Mouse (Mus musculus) c-Kit-positive CD71-positive TER-119-negative erythroid progenitor cells, embryonic 14.5 days (primary cell): Measurements from ENCODE around the gene Pirb.
"Not testable (repeated sequence)": the region's sequence is repeated elsewhere in the genome, so short reads cannot be mapped to it uniquely, and the experiment has no call there.

ENCODE experiments used
- DNase-seq: peaks from one replicate; pipeline ENCODE4 v3.0.0-alpha.2; 2013; ENCODE audit warnings: low read depth

Gene Pirb

DNA sequence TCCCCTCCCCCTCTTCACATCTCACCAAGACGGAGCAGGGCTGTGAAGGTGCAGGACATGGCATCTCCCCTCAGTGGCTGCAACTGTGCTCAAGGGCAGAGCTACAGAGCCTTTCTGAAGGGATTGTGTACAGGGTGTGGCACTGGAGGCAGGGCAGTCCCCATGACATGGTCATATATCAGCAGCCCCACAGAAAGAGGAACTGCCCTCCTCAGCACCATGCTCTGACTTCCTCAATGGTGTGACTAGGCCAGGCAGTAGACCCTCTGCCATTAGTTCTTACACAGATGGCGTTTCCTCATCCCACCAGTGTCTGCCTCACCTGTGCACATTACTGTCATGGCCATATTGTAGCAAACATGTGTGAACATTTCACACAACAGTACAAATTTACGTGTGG is at the start of gene Pirb:
Gene Pirb, minus strand, starts transcription at position 124 of the 400 bp plus-strand sequence.
- not testable (repeated sequence) for DNase-seq

GRCm38 (mm10) chr7:3732675-3733074 is 12.5 kb upstream of the Pirb start:
- DNase-seq, result not testable (repeated sequence)

- DNase-seq, result not testable (repeated sequence)
Measured at GRCm38 (mm10) chr7:3725459-3725858, 5.3 kb upstream of the Pirb start.

DNA sequence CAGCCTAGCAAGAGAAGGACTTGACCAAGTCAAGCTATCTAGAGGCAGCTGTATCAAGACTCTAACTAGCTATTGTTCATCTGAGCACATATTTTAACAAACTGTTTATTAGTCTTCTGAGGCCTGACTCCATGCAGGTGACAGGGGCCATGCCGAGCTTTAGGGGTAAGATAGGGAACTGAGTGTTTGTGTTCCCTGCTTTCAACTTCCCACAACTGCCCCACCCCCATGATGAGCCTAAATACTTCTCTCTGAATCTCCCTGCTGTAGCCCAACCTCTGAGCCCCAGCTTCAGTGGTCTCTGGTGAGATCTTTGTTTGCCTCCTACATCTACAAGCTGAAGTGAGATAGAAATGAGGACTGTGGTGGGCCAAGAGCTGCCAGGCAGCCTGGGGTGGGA is 4.9 kb downstream of the Pirb start:
- no peak for DNase-seq

GRCm38 (mm10) chr7:3712264-3712942 is 7.8 kb downstream of the Pirb start:
- DNase-seq, result no peak

DNA sequence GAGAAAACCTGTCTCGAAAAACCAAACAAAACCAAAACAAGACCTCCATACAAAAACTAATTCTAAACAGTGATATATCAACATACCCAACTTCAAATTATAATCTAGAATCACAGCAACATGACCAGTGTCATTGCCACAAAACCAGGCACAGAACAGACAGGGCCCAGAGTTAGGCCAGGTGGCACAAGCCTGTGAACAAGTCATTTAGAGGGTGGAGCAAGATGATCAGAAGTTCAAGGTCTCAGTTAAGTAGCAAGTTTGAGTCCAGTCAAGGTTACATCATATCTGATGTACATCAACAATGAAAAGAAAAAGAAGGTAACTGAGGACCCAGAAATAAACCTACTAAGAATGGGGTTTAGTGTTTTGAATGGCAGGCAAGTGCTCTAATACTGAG is 11.2 kb downstream of the Pirb start:
- DNase-seq, result no peak

DNA sequence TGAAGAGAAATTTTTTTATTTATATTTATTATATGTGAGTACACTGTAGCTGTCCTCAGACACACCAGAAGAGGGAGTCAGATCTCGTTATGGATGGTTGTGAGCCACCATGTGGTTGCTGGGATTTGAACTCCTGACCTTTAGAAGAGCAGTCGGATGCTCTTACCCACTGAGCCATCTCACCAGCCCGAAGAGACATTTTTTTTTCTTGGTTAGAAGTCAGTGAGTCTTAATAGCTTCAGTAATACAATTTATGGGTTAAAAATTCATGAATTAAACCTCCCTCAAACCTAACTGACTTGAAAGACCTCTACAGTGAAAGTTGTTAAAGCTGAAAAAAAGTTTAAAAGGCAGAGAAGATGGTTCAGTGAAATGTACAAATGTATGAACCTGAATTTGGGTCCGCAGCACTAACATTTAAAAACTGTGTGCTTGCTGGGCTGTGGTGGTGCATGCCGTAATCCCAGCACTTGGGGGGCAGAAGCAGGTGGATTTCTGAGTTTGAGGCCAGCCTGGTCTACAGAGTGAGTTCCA is 11.7 kb downstream of the Pirb start:
- not testable (repeated sequence) for DNase-seq

- no peak for DNase-seq
Measured at GRCm38 (mm10) chr7:3707568-3708413, 12.4 kb downstream of the Pirb start.

DNA sequence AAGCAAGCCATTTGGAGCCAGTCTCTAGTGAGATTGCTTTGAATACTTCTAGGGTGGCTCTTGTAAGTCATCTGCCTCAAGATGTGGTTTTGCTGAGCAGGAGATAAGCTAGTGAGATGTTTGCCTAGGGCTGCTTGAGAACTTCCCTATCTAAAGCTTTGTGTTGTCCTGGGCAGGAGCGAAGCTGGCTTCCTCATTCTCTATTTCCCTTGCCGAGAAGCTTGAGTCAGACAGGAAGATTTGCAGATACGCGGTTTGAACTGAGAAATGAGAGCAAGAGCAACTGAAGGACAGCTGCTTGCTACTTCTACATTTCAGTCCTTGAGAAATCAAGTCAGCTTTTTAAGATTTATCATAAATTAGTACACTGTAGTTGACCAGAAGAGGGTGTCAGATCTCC is 13.2 kb downstream of the Pirb start:
- no peak for DNase-seq

DNA sequence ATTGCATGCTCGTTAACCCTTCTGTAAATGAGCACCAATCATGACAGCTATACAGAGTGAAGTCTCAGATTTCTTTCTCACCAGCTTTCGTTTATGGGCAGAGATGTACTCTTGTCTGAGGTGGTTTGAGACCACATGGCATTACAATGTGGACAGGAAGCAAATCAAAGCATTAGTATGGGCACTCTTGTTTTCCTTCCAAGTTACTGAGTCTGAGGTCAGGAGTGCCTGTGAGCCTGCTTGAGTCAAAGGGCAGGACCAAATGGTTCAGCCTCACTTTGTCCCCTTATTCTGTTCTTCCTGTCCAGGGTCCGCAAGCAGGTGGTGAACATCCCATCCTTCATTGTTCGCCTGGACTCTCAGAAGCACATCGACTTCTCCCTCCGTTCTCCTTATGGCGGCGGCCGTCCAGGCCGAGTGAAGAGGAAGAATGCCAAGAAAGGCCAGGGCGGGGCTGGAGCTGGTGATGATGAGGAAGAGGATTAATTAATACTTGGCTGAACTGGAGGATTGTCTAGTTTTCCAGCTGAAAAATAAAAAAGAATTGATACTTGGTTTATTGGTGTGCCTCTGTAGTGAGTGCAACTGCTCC is 13.8 kb downstream of the Pirb start:
- DNase-seq, result no peak

- no peak for DNase-seq
Measured at GRCm38 (mm10) chr7:3705911-3706310, 14.3 kb downstream of the Pirb start.

DNA sequence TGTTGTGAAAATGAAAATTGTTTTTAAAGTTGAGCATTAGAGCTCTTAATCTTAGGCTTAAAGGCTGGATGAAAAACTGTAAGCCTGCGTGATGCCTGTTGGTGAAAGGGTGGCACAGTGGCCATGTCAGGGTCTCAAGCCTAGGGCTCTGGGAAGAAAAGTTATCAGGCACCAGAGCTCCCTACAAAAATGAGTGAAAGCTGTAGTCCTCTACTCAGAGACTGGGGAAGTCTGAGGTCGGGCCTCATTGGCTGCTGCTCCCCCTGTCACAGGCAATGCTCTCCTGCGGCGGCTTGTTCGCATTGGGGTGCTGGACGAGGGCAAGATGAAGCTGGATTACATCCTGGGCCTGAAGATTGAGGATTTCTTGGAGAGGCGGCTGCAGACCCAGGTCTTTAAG is 14.7 kb downstream of the Pirb start:
- DNase-seq, result not testable (repeated sequence)

DNA sequence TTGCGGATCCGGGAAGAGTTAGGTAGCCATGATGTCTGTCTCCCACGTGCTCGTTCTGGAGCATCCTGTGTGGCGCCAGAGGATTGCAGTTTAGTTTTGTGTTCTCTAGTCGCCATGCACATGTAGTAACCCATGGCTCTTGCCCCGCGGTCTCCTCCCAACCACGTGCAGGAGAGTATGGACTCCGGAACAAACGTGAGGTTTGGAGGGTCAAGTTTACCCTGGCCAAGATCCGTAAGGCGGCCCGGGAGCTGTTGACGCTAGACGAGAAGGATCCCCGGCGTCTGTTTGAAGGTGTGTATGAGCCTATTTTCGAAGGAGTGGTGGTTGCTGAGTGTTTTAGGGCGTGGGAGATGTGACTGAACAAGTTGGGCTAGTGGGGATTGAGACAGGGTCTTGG is 15.7 kb downstream of the Pirb start:
- DNase-seq, result no peak

GRCm38 (mm10) chr7:3703879-3704441 is 16.2 kb downstream of the Pirb start, which contains the start of gene Rps9:
TSS of gene Rps9 (plus strand) at chr7:3703993.
- peak; percentile 91 for DNase-seq

- DNase-seq, result no peak
Measured at GRCm38 (mm10) chr7:3703148-3703878, 16.9 kb downstream of the Pirb start.

DNA sequence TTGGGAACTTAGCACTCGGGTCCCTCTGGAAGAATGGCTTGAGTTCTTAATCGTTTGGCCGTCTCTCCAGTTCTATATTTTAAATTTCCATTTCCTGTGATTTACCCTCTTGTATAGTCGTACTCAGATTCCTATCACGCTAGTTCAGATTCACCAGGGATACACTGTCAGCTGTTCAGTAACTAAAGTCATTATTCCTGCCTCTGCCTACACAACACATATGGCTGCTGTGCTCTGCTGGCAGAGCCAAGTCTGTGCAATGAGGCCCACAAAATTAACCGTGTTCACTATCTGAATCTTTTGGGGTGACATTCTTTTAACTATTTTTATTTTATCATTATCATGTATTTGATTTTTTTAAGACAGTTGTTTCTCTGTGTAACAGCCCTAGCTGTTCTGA is 21.7 kb downstream of the Pirb start:
- no peak for DNase-seq

DNA sequence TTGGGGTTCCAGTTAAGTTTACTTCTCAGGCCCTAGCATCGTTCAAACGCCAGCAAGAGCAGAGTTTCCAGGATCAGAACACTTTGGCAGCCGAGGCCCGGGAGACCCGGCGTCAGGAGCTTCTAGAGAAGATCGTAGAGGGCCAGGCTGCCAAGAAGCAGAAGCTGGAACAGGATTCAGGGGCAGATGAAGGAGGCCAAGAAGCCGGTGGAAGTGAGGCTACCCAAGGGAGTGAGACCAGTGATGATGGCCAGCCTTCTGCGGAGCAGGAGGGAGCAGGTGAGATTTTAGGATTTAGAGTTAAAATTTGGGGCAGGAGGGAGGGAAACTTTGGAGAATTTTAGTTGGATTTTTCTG is 25.3 kb downstream of the Pirb start:
- not testable (repeated sequence) for DNase-seq

DNA sequence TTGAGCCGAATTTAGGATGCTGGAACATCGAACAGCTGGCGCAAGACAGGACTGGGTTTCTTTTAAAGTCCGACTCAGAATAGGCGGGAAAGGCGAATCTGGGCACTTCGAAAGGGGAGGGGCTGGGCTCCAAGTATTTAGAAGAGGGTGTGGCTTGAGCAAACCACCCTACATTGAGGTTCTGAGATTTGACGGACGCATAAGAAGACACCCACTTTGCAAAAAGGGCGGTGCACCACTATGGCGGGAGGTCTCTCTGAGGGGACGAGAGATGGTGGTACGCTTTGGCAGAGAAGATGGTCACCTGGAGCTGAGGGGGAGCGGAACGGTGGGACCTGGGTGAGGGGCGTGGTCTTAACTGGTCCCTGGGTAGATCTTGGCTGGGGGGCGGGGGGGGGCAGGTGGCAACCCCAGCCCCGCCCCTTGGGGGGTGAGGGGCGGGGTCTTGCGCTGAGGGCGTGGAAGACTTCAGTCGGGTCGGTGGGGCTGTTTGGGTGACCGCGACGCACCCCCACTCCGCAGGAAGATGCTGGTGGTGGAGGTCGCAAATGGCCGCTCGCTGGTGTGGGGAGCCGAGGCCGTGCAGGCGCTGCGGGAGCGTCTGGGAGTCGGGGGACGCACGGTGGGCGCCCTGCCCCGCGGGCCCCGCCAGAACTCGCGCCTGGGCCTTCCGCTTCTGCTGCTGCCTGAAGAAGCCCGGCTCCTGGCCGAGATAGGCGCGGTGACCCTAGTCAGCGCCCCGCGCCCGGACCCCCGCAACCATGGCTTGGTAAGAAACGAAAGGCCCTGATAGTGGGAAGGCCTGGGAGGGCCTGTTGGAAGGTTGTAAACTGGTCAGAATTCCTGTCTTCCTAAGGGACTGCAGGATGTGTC is 25.9 kb downstream of the Pirb start:
- DNase-seq, result peak; percentile 68

GRCm38 (mm10) chr7:3693809-3694075 is 26.4 kb downstream of the Pirb start:
- no peak for DNase-seq

GRCm38 (mm10) chr7:3692987-3693808 is 27.0 kb downstream of the Pirb start, which contains the start of gene Mboat7:
TSS of gene Mboat7 (minus strand) at chr7:3693523.
- DNase-seq, result peak; percentile 97
